Mouse (Mus musculus) adipocyte (in vitro differentiated cells): Measurements from ENCODE around the gene Golga5.
A peak's percentile ranks its signal among the peaks of the same experiment; 100 is the strongest.

Experiments
- DNase-seq: peaks from one replicate; pipeline ENCODE4 v3.0.0-alpha.2; 2016; ENCODE audit warnings: low spot score

Golga5 gene

DNA sequence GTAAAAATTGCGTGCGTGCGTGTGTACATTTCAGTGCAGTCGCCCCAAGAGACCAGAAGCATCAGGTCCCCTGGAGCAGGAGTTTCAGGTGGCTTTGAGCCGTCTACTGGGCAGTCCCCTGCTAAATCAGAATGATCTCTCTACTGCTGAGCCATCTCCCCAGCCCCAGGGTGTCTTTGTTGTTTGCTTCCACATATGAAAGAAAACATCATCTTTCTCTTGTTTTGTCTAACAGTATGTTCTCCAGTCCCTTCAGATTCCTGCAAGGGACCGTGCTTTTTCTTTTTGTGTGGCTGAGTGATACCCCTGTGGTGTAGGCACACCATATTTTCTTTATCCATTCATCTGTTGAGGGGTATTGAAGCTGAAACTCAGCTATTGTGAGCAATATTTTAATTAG, 45.8 kb downstream of the Golga5 start:
- DNase-seq = no peak

DNA sequence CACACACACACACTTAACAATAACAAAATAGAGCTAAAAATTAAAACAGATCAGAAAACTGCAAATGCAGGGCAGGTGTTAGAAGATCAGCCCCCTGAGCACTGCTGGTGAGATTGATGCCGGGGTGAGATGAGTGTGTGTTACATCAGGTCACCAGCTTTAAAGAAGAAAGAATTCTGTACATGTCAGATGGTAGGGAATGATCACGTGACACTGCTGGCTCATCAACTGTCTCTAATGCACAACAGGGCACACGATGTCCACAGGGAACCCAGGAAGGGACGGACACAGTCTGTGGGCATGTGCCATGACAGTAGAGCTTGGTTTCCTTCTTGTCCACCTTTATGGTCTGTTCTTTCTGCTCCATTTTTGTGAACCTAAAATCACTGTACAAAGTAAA, 47.2 kb downstream of the Golga5 start:
- no peak for DNase-seq

DNA sequence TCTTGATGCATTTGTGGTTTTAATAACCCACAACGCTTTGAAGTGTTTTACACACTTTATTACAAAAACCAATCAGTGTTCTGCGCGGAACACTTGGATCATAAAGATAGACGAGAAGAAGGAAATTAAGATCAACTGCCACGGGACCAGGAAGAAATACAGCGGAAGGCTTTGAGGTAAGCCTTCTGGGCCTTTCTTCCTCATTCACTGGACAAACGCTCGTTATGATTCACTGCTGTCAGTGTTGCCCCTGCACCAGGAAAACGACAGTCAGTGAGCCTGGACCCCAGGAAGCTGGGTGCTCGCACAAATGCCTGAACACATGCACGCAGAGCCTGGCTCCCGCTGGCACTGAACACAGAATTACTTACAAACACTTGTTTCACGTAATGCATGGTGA, 48.7 kb downstream of the Golga5 start:
- DNase-seq = no peak

DNA sequence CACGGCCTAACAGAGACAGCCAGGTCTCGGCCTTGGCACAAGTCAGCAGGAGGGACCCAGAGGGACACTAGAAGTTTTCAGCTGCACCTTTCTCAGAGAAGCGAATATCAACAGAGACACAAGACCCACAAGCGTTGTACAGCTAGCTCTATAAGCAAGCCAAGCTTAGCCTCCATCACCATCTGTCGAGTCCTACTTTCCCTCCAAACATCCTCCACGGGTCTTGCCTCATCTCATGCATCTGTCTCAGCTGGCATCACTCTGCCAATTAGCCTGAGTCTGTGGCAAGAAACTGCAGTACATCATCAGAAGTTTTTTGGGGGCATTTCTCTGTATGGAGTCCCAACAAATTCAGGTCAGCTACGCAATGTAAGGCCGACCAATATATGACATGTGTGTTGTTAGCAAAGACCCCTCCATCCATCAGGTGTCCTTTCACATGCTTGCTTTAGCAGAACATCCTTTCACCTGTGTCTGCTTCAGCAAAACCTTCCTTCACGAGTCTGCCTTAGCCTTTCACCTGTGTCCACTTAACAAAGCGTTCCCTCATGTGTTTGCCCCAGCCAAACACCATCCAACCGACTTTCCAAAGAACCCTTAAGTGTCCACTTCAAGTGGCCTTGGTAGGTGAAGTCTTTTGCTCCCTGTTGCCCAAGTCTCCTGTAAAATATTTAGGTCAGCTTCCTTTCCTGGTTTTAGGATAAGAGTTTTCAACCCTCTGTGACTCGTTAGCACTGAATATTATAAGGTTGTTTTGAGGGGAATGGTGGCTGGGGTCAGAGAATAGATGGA, 51.2 kb downstream of the Golga5 start:
- DNase-seq = no peak

DNA sequence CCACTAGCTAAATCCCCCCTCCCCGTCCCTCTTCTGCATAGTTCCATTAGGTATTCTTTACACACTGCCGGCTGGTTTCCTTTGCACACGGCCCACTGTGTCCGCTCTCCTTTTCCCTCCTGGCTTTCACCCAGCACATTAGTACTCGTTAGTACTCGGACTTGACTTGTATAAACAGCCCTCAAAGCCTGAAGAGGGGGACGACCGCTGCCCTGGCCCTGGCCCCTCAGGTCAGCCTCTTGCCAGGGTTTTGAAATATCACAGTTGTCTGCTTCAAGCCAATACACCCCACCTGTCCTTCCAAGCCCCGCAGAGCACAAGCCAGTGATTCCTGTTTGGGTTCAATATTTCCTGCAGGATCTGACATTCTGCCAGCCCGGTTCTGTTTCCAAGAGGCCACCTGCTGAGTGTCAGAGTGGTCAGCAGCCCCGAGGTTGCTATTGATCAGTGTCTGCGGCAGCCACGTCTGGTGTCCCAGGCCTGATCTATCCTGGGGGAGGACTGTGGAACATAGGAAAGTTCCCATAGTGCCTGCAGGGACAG, 52.9 kb downstream of the Golga5 start:
- DNase-seq = no peak

DNA sequence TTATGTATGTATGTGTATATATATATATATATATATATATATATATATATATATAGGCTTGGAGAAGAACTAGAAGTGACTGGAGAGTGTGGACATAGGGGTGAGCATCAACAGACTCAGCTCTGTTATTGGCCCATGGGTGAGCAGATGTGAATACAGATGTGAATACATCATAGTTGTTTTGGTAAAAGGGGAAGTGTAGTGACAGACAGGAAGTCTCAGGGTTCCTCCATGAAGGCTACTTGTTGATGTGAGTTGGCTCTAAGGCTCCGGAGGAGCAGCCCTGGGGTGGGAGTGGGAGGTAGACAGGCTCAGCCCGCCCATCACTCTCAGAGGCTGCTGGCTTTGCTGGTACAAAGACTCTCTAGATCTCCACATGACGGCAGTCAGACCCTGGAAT, 55.3 kb downstream of the Golga5 start:
- no peak for DNase-seq

DNA sequence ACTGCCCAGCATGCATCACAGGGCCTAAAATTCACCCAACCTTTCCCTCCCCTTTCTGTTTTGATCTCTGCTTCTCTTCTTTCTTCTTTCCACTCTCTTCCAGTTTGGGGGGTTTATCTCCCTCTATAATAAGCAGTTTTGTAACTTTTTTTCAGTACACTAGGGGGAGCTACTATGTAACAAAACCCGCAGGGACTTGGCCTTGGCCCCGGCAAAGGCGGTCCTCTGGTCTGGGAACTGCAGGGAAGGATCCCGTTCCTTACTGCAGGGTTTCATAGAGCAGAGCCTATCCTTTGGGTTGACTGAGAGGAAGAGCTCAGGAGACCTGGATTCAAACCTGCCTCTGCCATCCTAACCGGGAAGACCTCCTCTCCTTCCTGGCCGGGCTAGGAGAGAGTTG, 55.8 kb downstream of the Golga5 start:
- DNase-seq = peak; percentile 62

DNA sequence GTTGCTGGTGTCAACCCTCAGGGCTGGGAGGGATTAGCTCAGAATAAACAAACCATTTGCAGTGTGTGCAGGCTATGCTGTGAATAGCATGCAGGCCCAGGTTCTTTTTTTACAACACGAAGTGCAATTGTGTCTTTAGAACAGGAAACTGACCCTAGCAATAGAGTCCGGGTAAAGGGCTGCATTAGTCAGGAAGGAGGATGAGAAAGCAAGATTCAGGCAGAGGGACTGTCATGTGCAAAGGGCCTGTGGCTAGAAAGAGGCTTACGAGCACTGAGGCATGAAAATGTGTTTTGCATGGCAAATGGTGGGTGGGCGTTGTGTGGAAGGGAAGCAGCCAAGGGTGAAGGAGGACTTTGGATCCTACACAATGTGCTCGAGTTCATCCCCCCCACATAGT, 59.1 kb downstream of the Golga5 start:
- no peak for DNase-seq

DNA sequence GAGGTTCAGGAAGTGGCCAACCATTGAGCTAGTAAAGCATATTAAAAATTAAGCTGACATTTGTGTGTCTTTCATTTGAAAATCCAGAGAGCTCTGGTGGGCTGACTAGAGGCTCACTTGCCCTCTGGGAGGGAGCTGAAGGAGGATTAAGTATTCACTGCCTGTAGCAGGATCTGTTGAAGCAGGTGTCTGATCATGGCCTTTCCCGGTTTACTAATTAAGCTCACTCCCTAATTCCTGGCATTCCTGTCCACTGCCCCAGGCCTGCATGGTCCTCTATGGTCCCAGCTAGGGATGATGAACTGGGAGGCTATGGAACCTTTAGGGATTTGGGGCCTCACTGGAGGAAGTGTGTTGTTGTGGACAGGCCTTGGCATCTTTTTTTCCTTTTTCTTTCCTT, 66.9 kb downstream of the Golga5 start:
- no peak for DNase-seq

DNA sequence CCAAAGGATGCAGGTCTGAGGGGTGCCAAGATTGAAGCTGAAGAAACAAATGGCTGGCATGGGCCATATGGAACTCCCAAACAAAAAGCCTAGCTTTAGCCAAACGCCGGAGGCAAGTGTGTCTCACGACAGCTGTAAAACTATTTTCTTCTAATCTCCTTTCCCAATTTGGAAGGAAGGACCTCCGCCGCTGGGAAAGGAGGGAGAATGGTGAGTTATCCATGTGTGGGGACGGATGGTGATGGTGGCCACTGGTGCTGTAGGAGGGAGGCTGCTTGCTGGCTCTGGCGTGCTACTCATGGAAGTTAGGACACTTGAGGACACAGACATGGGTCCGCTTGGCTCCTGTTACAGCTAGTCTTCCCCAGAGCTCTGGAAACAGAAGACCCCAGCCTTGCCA, 71.3 kb downstream of the Golga5 start:
- no peak for DNase-seq

DNA sequence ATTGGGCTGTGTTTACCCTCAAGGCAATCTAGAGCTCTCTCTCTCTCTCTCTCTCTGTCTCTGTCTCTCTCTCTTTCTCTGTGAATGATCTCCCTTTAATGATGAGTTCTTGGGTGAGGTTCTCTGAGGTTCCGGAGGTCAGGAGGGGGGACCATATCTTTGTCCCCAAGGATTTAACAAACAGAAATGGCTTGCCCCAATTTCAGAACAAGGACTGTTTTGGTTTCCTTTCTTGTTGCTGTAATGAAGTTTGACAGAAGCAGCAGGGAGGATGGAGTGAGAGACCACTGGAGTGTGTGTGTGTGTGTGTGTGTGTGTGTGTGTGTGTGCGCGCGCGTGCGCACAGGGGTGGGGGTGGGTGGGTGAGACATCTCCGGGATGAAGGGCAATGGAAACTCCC, 72.2 kb downstream of the Golga5 start:
- no peak for DNase-seq

DNA sequence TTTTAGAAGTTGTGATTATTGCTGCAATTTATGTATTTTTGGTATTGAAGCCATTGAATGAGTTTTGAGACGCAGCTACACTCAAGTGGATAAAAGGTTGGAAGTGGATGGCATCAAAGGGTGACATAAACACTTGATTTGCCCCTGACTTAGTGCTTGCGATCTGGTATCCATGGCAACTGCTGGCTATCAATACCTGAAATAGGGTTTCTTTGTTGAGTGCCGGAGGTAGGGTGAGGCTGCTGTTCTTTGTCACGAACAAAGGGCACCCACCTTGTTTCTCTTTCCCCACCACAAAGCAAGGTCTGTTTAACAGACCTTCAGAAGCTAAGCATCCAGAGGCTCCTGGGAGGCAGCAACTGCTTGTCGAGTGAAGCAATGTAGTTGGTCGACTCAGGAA, 76.2 kb downstream of the Golga5 start:
- no peak for DNase-seq
